Mouse (Mus musculus): ENCODE measurements around the gene Tyr. TPM values are rescaled to one million over a fixed set of nuclear protein-coding genes. Genes with fewer than 3 reads are reported as not detected.
"Not testable (repeated sequence)": the region's sequence is repeated elsewhere in the genome, so short reads cannot be mapped to it uniquely, and the experiment has no call there.

The Tyr gene
- 0.04 TPM in 1 of 2 replicates, not detected in the other for polyA plus RNA-seq (2016; fragmentation: Nextera tagmentation; extraction: Ambion mirVana)

- ATAC-seq, result no peak
- Histone ChIP-seq H3K36me3 (no peaks in the 10 kb centered on the region), H3K4me3 (no peak within 1 kb of the TSS), H3K9me3 (replicated peaks) (no peaks in the 10 kb centered on the region), H3K4me2 (no peak within 1 kb of the TSS), H3K27me3 (replicated peaks) (no peaks in the 10 kb centered on the region), H3K4me1 (no peaks in the 10 kb centered on the region), H3K27ac (no peak within 1 kb of the TSS), H3K9ac (no peak within 1 kb of the TSS)
These were observed at the start of gene Tyr for GRCm38 (mm10) chr7:87493412-87493811. TSS of gene Tyr (minus strand) at chr7:87493512.

- ATAC-seq, result no peak
- no peak overlapping the region for H3K9ac ChIP-seq
- H3K36me3 ChIP-seq, result no peaks in the 10 kb centered on the region
- H3K4me1 ChIP-seq, result no peaks in the 10 kb centered on the region
- H3K4me3 ChIP-seq, result no peak overlapping the region
- H3K27ac ChIP-seq, result no peak overlapping the region
- no peak overlapping the region for H3K4me2 ChIP-seq
- no peaks in the 10 kb centered on the region for H3K9me3 ChIP-seq (replicated peaks)
- no peaks in the 10 kb centered on the region for H3K27me3 ChIP-seq (replicated peaks)
These were observed 45.7 kb upstream of the Tyr start for GRCm38 (mm10) chr7:87539031-87539430.

GRCm38 (mm10) chr7:87494124-87494682 is 891 bp upstream of the Tyr start:
- no peaks in the 10 kb centered on the region for H3K36me3 ChIP-seq
- no peaks in the 10 kb centered on the region for H3K27me3 ChIP-seq (replicated peaks)
- WGBS (ENCODE audit: insufficient replicate concordance), result 13% methylated on average over 4 of the region's 4 CpGs
- no peak overlapping the region for H3K4me2 ChIP-seq
- H3K9me3 ChIP-seq (replicated peaks), result no peaks in the 10 kb centered on the region
- H3K4me1 ChIP-seq, result no peaks in the 10 kb centered on the region
- ATAC-seq, result no peak
- no peak overlapping the region for H3K27ac ChIP-seq
- H3K4me3 ChIP-seq, result no peak overlapping the region
- no peak overlapping the region for H3K9ac ChIP-seq

GRCm38 (mm10) chr7:87488024-87488423 is 5.3 kb downstream of the Tyr start:
- Histone ChIP-seq H3K4me3 (no peak overlapping the region), H3K4me1 (no peaks in the 10 kb centered on the region), H3K9ac (no peak overlapping the region), H3K9me3 (replicated peaks) (no peaks in the 10 kb centered on the region), H3K27ac (no peak overlapping the region), H3K27me3 (replicated peaks) (no peaks in the 10 kb centered on the region), H3K4me2 (no peak overlapping the region), H3K36me3 (no peaks in the 10 kb centered on the region)
- 53% methylated on average over 3 of the region's 3 CpGs for WGBS (ENCODE audit: insufficient replicate concordance)
- ATAC-seq, result no peak

GRCm38 (mm10) chr7:87413271-87413670 is 80.0 kb downstream of the Tyr start:
- no peak for ATAC-seq
- 43% methylated on average over 1 of the region's 1 CpGs for WGBS (ENCODE audit: insufficient replicate concordance)

GRCm38 (mm10) chr7:87411373-87411772 is 81.9 kb downstream of the Tyr start:
- H3K4me2 ChIP-seq; H3K4me1 ChIP-seq; H3K27me3 ChIP-seq (replicated peaks); H3K9ac ChIP-seq; ATAC-seq; H3K36me3 ChIP-seq; H3K4me3 ChIP-seq; H3K9me3 ChIP-seq (replicated peaks); H3K27ac ChIP-seq: not testable (repeated sequence)
- 4% methylated on average over 4 of the region's 4 CpGs for WGBS (ENCODE audit: insufficient replicate concordance)

More at GRCm38 (mm10) chr7:87413271-87413670, 80.0 kb downstream of the Tyr start:
- Histone ChIP-seq H3K9me3 (replicated peaks) (no peaks in the 10 kb centered on the region), H3K4me1 (no peaks in the 10 kb centered on the region), H3K9ac (no peak overlapping the region), H3K36me3 (no peaks in the 10 kb centered on the region), H3K27ac (no peak overlapping the region), H3K4me3 (no peak overlapping the region), H3K27me3 (replicated peaks) (no peaks in the 10 kb centered on the region), H3K4me2 (no peak overlapping the region)

- 75% methylated on average over 7 of the region's 7 CpGs for WGBS (ENCODE audit: insufficient replicate concordance)
- H3K9me3 ChIP-seq (replicated peaks), result no peaks in the 10 kb centered on the region
- H3K4me1 ChIP-seq, result no peaks in the 10 kb centered on the region
- H3K4me3 ChIP-seq, result no peak overlapping the region
- H3K27me3 ChIP-seq (replicated peaks), result no peaks in the 10 kb centered on the region
- no peak overlapping the region for H3K27ac ChIP-seq
- no peak overlapping the region for H3K9ac ChIP-seq
- no peak for ATAC-seq
- no peak overlapping the region for H3K4me2 ChIP-seq
- no peaks in the 10 kb centered on the region for H3K36me3 ChIP-seq
These were observed 96.3 kb downstream of the Tyr start for GRCm38 (mm10) chr7:87397023-87397422.

GRCm38 (mm10) chr7:87374935-87375334 is 118.4 kb downstream of the Tyr start:
- H3K4me2 ChIP-seq, result no peak overlapping the region
- no peak overlapping the region for H3K4me3 ChIP-seq
- no peaks in the 10 kb centered on the region for H3K36me3 ChIP-seq
- peak; percentile 61; the same call in 1 of the 2 replicates for ATAC-seq
- 25% methylated on average over 2 of the region's 2 CpGs for WGBS (ENCODE audit: insufficient replicate concordance)
- no peak overlapping the region for H3K27ac ChIP-seq
- no peaks in the 10 kb centered on the region for H3K4me1 ChIP-seq
- no peaks in the 10 kb centered on the region for H3K27me3 ChIP-seq (replicated peaks)
- H3K9me3 ChIP-seq (replicated peaks), result no peaks in the 10 kb centered on the region
- H3K9ac ChIP-seq, result no peak overlapping the region

Other genes with a start within 250 kb of the Tyr start
- gene Nox4, start 247.4 kb downstream of the Tyr start, polyA plus RNA-seq (2016; fragmentation: Nextera tagmentation; extraction: Ambion mirVana), result 0.39 and 0.67 TPM in 2 replicates
- not detected in 2 replicates for gene Grm5, start 90.7 kb upstream of the Tyr start, polyA plus RNA-seq (2016; fragmentation: Nextera tagmentation; extraction: Ambion mirVana)

Data from liver, embryonic 12.5 days (tissue).